Mouse (Mus musculus): Measurements from ENCODE around the gene Tex12.

The Tex12 gene

DNA sequence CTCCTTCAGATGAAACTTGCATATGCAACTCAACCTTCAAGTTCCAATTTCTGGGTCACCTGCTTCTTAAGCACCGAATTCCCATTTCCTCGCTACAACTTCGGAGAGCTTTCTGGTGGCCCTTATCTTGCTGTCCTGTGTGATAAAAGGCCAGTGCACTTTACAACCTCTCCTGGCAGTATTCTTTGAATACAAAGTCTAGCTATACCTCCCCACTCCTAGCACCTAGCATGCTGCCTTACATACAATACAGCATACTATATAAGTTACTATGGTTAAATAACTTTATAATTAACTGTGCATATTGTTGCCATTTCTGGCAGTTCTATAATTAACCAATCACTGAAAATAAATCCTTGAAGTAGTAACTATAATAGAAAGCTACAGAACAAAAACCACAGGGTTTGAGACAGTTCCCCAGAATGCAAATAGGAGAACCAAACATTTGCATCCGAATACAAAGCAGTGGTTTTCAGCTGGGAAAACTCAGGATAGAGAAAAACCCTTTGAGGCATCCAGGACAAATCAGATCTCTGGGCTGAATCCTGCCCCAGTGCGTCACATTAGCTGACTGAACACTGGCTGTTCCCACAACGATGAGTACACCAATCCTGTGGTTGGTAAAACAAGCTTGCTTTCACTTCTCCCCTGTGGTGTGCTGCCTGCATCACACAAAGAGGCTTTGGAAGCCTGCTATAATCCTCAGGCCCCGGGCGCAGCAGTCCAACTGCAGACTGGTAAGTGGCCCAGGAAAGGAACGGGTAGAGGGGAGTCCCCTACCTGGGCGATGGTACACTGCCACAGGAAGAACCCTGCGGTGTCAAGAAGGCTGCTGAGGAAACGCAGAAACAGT, 6.7 kb downstream of the Tex12 start, which contains the start of gene Il18:
Il18 (plus strand) TSS at position 587 of the 853 bp plus-strand sequence.
- peak; percentile 33 for DNase-seq

DNA sequence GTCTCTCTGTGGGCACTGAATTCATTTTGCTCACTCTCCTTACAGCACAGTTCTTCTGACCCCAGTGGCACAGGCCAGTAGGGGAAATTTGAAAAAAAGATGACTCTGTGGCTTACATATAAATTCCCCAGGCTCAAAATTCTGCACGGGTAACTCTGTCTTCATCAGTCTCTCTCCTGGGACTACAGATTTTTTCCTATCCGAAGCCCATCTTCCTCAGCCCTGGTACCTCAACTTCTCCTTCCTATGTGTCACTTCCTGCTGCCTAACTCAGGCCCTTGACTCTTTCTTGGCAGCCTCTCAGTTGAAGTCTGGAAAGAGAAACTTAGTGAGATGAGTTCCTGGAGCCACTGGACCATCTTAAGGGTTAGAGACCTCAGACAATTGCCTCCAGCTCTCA, 7.6 kb downstream of the Tex12 start:
- DNase-seq = no peak

DNA sequence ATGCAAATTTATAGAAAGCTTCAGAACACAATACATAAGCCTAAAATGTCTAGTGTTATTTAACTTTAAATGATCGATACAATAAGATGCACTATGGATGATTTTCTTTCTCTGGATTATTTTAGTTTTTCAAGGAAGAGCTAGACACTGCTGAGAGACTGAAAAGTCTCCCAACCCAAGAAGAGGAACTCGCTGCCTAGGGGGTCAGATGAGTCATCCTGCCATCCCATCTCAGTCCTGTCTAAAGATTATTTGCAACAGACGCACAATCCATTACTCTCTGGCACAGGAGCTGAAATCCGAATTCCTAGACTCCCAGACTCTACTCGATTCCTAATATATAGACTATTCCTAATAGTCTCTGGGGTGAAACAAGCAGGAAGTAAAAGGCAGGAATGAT, 8.9 kb downstream of the Tex12 start:
- no peak for DNase-seq

DNA sequence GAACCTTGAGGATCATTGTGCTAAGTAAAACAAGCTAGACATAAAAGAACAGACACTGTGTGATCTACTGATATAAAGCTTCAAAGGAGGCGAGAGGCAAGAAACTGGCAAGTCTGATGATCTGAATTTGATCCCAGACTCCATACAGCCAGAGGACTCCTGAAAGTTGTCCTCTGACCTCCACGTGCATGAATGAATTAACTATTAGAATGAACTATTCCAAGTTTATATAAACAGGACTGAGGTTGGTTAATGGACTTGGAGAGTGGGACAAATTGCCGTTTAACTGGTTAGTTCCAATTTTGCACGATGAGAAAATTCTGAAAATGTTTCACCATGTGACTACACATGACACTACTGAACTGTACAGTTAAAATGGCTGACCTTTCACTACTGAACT, 12.2 kb downstream of the Tex12 start:
- no peak for DNase-seq

DNA sequence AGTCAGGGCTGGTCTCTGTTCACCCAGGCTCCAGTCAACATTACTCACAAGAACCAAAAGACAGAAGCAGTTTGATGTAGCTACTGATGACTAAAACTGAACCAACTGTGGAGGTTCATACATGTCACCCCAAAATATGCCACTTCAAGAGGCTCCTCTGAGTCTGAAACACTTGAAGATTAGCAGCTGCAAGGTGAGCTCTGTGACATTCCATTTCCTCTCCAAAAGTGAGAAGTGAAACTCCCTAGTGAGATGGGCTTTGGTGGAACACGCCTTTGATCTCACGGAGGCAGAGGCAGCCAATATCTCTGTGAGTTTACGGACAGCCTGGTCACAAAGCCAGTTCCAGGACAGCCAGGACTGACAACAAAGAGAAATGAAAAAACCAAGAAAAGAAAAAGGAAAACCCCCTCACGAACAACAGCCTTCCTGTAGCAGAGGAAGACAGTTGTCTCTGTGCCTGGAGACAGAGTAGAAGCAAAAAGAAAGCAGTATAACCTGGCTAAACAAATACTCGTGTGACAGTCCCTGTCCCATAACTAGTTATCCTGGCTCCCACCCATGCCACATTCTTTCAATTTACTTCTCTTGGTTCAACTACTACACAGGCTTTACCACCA, 13.2 kb downstream of the Tex12 start:
- DNase-seq = no peak

DNA sequence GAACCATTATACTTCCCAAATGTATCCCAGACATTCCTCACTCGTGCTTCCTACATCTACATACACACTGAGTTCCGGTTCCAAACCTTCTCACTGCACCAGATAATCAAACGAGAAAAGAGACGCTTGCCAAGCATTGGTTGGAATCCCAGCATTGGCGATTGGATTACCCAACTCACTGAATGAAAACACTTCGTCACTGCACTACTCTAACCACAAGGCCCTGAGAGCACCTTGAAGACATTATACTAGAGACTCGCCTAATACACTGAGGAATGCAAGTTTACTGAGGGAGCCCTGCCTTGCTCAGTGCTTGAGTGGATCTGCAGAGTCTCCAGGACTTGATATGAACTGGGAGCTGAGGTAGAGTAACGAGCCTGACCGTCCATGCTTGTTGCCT, 18.7 kb downstream of the Tex12 start:
- DNase-seq = no peak

DNA sequence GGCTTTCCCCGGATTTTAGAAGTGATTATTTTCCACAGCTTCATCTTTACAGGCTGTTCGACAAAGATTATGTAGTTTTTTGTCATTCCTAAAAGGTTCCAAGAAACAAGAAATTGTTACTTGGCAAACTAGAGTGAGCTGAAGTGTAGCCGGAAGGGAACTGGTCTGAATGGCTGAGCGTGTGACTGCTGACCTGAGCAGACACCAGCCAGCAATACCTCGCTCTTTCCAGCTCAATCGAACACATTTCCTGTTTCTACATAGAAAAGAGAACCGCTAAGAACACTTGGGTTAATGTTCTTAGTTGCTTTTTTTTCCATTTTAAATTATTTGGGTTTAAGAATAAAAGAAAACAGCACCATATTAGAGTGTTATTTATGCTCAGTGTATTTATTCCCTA, 21.0 kb downstream of the Tex12 start:
- no peak for DNase-seq

DNA sequence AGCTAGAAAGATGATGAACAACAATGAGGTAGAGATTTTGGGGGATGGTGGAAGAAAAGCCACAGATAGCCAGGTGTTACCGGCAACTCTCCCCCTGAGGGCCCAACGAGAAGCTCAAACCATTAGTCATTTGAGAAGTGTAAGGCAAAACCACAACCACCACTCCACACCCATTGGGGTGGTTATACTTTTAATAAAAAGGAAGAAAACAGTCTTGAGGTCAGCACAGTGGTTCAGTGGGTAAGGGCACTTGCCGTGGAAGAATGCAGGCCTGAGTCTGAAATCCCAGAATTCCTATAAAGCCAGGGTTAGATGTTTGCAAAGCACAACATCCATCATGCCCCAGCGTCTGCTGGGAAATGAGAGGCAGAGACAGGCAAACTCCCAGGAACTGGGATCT, 23.8 kb downstream of the Tex12 start:
- DNase-seq = no peak

DNA sequence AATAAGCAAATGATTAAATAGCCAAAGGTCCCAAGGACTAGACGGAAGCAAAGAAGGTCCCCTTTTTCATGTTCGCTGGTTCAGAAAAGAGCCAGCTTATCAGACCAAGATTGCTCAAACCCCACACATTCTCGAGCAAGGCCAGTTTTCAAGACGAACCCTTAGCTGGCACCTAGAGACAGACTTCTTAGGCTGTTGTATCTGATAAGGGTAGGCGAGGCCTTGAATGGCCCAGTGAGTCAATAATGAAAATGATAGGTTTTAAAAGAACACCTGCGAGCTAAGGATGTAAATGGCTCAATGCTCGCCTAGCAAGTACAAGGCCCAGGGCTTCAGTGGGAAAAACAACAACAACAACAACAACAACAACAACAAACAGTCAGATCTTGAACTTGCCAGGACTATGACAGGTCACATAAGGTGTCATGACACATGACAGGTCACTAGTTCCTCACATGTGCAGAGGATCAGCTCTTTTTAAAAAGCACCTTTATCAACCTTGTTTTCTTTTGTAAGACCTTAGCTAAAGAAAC, 24.5 kb downstream of the Tex12 start:
- no peak for DNase-seq

DNA sequence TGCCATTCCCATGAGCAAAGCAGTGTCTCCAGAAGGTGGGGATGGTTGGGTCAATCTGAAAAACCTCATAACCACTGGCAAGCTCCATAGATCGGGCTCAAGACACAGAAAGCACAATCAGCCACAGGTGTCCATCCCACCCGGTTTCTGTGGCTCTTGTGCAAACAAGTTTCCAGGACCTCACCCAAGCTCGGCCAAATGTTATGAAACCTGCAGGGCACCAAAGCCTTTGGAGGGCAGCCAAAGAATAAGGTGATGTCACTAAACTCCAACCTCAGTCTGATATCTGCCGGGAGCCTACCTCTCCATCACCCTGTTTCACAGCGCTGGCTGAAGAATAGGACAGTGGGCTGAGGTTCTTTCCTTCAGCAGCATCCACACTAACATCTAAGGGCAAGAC, 25.2 kb downstream of the Tex12 start:
- DNase-seq = no peak

DNA sequence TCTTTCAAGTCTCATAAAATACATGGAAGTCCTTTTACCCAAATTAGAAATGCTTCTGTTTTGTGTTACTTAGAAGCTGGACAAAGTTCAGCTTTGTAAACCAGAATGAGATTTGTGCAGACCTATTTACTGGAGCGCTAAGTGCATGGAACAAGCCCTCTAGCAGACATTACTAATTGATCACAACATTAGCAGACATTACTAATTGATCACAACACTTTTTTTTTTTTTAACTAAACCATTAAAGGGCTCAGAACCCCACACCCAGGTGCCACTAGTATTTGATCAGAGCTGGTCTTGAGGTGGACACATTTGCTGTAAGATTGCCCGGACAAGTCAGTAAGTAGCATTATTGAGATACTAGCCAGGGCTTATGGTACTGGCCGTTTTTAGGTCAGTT, 27.3 kb downstream of the Tex12 start:
- no peak for DNase-seq

DNA sequence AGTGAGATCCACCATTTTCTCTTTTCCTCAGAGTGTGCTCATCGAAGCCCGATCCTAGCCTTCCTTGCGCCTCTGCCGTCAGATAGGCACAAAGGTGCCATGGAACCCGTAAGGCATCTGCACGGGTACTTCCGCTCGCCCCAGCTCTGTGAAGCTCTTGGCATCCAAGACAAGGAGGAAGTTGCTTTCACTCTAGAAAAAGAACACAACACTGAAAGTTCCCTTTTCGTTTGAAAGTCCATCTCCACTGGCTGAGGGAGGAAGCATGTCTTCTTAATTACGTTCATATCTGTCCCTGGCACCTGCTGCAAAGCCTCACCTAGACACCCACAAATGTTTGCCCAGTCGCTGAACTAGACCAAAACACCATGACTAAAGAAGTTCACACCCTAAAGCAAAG, 27.8 kb downstream of the Tex12 start:
- no peak for DNase-seq

DNA sequence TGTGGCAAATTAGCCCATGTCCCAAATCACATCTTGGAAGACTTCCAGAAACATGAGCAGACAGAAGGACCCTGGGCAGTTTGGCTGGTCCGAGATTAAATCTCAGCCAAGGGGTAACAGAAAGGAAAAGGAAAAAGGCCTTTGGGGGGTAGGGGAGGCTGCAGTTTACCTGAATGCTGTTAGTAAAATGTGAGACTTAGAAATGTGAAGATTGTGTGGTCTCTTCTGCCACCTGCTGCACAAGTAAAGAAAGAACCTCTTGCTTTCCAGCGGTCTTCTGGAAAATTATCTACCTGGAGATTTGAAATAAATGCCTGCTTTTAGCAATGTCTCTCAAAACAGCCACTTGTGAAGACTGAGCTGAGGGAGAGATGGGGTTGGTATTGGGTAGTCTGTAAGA, 30.2 kb downstream of the Tex12 start:
- DNase-seq = no peak

DNA sequence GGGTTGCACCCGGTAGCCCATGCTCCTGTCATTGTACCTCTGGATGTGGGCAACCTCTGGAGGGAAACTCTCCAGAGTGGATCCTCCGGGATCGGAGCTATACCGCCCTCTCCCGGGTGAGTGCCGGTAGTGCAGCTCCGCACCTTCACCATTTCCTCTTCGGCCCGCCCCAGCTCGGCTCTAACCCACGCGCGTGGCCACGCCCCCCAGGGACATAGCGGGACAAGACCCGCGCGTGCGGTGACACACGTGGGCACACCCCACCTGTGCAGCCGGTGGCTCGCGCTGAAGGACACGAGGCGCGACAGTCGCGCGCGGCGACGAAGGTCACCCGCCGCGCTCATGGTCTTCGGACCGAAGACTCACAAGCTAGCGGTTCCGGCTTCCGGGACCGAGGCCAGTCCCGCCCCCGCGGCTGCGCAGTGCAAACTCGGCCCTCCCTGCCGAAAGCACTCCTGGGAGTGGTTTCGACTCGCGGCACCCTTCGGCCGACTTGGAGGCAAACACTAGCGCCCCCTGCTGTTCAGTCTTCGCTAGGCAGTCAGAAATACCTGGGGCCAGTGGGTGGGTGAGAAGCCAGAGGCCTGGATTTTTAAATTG, 32.7 kb downstream of the Tex12 start, which contains the start of gene Pts:
Pts (minus strand) TSS at position 432 of the 600 bp plus-strand sequence.
- DNase-seq = peak; percentile 98

DNA sequence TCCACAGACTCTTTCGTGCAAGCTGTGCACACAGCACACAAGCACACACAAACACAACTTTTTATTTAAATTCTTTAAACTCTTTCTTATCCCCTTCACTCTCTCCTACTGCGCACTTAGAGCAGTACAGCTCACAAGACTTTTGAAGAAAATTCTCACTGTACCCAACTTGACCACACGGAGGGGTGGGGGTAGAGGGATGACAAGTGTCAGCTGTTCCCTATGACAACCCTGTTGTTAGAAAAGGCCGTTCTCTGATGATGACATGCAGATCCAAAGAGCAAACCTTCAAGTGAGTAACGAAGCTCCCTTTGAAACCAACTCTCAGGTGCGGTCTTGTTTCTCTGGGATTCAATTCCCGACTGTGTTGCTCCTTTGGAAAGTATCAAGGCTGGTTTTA, 33.3 kb downstream of the Tex12 start:
- no peak for DNase-seq

DNA sequence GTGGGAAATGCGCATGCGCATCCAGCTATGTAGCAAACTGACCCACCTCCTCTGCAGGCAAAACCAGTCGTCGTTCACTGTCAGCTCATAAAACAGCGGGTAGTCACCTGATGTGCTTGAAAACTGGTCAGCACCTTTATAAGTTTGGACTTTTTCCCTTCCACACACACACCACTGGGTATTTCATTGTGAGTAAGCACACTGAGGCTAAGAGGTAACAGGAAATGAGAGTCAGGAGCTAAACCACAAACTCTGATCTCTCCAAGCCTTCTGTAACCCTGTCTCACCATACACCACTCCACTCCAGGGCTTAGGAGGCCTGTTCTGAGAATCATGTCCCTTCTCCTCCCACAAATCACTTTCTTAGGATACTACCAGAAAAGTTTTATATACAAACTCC, 35.5 kb downstream of the Tex12 start:
- DNase-seq = no peak

DNA sequence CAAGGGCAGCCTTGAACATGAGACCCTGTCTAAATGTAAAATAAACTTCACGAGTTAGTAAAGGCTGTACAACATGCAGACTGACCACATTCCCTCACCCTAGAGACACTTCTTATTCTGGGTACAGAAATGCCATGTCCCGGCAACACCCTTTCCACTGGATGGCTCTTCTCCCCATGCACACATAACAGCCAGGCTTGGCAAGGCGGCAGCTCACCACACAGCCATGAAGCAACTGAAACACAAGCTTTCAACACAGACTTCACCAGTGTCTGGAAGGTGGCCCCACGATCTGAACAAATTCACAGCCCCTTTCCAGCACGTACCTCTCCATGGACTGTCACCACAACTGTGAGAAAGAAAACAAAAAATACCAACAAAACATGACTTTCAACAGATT, 36.2 kb downstream of the Tex12 start:
- DNase-seq = no peak

DNA sequence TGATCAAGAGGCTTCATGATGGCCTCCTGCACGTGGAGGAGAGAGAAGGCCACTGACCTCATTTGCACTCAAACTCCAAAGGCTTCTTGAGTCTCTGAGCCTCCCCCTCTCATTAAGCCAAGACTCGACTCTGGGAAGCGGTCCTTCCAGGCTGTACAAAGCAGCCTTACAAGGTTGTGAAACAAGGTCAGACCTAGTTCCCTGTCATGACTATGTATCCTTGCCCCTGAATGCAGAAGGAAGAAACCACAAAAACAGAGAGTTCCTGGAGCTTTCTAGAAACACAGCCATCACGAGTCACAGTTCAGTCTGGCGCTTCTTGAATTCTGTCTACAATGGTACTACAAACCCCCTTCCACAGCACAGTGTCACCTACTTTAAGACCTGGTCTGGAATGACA, 38.6 kb downstream of the Tex12 start:
- no peak for DNase-seq

DNA sequence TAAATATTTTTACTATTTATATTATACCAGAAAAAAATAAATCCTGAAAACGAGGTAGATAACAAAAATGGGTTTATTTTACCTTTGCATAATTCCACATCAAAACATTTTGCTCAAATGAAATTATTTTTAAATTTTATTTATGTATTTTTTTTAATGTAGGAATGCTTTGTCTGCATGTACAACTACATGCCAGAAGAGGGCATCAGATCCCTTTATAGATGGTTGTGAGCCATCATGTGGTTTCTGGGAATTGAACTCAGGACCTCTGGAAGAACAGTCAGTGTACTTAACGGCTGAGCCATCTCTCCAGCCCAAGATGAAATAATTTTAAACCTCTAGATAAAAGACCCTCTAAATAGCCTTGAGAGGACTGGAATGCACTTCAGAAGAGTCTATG, 39.6 kb downstream of the Tex12 start:
- no peak for DNase-seq

DNA sequence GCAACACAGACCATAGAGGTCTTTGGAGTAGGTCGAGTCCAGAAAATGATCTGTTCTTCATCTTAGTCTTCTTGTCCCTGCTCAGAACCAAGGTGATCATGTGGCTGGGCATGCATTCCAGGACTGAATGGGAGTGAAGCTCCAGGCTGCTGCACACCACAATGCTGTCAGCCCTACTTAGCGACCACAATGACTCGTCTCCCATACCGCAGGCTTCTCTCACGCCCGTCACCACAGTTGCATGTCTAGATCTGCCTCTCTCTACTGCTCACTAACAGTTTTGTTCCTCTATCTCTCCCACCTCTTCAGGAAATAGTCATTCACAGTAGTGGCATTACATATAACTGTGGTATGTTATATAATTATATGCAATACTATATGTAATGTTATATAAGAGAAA, 40.4 kb downstream of the Tex12 start:
- no peak for DNase-seq

DNA sequence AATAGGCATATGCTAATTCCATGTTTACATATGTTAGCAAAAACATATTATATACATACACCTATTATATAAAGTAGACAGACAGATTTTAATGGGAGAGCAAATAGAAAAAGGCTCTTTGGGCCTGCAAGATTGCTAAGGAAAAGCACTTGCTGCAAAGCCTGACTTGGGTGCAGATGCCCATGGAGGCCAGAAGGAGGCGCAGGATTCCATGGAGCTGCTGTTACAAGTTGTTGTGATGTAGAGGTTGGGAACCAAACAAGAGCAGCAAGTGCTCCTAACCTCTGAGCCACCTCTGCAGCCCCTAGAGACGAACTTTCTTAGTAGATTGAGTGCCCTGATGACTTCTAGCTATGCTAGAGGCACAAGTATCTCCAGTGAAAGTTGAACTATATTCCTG, 42.3 kb downstream of the Tex12 start:
- DNase-seq = no peak

DNA sequence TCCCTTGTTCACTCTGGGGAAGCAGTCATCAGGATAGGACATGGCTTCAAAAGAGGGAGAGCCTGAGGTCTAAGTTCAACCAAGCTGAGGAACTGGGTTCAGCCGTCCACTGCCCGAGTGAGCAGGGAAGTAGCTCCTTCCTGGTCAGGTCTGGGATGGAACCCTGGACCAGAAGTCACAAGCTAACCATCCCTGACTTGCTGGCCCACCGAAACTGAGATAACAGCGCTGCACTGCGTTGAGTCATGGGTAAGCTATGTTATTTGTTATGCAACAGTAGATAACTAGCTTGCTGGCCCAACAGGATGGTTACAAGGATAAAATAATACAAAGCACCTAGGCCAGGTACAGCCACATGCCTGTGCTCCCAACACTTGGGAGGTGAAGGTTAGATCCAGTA, 45.7 kb downstream of the Tex12 start:
- no peak for DNase-seq

DNA sequence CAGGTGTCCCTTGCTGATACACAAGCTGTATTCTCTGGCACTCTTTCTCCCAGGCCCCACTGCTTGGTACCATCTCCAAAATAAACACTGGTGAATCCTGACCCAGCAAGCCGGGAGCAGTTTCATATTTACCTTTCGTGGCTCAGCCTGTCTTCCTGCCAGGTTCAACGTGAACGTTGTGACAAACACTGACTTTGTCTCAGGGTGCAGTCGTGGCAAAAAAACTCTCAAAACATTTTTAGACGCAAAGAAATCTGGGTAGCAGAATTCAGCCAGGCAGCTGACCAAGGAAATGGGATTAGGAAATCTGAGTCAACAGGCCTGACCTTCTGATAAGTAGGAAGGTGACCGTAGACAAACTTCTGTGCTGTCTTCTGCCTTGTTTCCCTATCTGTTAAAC, 53.6 kb downstream of the Tex12 start:
- DNase-seq = no peak
